Mouse (Mus musculus) heart, postnatal 4 days (tissue): ENCODE measurements around the gene Nif3l1. TPM values are rescaled to one million over a fixed set of nuclear protein-coding genes. Genes with fewer than 3 reads are reported as not detected.

Source experiments
- DNase-seq: peaks from one replicate; pipeline ENCODE4 v3.0.0; 2021
- total RNA-seq, 2 experiments: library from RNA; stranded (reverse); gene quantifications; 2 replicates each; pipeline ENCODE4 v1.2.3; 2021

Gene Nif3l1
- 10 to 100 TPM; 13.7 to 18.4 TPM for total RNA-seq

DNA sequence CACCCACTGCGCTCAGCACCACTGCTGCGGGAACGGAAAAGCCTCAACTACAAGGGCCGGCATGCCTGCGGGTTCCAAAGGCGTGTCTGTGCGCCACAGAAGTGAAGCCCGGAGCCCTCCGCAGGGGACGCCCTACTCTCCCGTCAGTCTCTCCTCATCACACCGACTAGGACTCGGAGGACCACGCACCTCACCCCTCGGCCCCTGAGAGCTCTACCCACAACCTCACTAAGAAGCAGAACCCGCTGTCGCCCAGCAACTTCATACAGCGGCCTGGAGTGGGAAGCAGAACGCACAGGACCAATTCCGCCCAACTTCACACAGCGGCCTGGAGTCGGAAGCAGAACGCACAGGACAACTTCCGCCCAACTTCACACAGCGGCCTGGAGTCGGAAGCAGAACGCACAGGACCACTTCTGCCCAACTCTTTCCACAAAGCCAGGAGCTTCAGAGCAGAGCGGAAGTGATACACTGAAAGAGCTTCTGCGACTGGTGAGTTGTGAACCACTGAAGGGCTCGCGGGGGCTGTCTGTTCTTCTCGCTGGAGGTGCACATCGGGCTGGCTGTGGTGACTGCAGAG, at the start of gene Nif3l1, which contains the start of gene Ppil3:
Gene Nif3l1, plus strand, starts transcription at position 9 of the 580 bp plus-strand sequence.
Gene Ppil3, minus strand, starts transcription at position 344 of the 580 bp plus-strand sequence.
- DNase-seq: peak; percentile 81

DNA sequence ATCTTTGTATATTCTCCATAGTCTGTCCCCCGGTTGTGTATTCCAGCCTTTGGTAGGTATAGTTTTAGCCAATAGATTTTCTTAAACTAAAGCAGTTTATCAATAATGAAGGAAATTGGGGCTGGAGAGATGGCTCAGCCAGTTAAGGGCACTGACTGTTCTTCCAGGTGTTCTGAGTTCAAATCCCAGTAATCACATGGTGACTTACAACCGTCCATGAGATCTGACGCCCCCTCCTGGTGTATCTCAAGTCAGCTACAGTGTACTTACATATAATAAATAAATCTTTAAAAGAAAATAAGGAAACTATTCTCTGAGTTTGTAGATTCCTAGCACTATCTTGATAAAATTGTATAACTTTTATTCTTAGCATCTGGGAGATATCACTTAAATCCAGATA, 49.6 kb upstream of the Nif3l1 start:
- DNase-seq: no peak

DNA sequence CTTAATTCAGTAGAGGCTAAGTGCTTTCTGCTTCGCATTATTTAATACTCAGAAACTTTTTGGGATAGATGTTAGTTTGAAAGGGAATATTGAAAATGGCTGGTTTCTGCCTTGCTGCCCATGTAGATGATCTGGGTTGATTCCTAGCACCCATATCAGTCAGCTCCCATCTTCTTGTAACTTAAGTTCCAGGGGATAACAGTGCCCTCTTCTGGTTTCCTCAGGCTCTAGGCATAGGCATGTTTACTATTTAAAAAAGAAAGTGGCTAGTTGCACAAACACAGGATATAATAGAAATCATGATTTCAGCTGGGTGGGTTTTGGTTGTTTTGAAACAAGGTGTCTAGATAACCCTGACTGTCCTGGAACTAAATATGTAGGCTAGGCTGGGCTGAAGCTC, 48.8 kb upstream of the Nif3l1 start:
- no peak for DNase-seq

DNA sequence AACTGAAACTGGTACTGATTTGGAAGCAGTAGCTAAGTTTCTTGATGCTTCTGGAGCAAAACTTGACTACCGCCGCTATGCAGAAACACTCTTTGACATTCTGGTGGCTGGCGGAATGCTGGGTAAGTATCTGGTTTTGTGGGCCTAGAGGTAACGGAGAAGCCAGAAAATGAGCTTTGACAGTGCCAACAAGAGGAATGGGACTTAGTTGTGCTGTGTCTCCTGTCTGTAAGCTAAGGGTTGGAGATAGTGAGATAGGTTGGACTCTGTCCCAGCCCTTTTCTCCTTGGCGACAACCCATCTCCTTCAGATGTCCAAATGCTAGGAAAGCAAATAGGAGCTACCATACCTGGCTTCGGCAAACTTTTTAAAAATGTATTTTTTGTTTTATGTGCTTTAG, 47.2 kb upstream of the Nif3l1 start:
- no peak for DNase-seq

DNA sequence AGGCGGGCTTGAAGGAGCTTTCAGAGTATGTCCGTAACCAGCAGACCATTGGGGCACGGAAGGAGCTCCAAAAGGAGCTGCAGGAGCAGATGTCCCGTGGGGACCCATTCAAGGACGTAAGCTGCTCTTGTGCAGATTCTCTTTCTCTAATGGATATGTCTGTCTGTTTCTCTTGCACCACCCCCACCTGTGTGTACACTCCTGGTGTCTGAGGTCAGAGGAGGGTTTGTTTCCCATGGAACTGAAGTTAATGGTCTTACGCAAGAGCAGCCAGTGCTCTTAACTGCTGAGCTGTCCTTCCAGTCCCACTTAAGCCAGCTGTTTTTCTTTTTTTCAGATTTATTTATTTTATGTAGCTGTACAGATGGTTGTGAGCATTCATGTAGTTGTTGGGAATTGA, 43.6 kb upstream of the Nif3l1 start:
- no peak for DNase-seq

DNA sequence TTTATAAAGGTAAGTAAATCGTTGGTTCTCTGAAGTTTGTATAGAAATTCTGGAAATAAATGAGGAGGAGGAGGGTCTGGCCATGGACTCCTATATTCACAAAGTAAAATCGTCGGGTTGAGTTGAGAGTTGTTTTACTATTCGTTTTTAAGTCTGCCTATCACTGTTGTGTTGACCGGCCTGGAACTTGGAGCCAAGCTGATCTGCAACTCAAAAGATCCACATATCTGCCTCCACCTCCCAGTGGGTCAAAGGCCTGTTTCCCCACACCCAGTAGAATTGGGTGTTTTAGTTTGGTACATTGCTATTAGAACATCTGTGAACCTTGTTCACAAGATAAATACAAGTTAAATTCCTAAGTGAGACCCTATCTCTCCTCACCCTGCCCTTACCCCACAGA, 41.2 kb upstream of the Nif3l1 start:
- DNase-seq: no peak

DNA sequence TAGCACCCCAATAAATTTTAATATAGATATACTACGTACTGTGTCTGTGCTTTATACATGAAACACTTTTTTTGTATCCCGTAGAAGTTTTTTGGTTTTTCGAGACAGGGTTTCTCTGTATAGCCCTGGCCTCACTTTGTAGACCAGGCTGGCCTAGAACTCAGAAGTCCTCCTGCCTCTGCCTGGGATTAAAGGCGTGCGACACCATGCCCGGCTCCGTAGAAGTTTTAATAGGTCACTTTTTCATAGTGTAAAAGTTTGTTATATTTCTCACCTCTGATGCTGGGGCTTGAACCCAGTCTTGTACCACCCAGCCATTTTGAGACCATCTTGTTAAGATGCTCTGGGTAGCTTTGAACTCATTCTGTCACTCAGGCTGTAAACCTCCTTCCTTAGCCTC, 37.6 kb upstream of the Nif3l1 start:
- no peak for DNase-seq

DNA sequence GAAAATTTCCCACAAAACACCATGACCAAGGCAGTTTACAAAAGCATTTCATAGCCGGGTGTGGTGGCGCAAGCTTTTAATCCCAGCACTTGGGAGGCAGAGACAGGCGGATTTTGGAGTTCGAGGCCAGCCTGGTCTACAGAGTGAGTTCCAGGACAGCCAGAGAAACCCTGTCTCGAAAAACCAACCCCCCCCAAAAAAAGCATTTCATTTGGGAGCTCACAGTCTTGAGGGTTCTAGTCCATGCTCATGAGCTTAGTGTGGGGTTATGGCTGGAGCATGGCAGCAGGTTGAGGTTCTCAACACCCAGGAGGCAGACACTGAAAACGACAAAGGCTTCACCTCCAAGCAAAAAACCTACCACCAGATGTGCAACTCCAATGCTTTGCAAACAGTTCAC, 36.8 kb upstream of the Nif3l1 start:
- DNase-seq: no peak

DNA sequence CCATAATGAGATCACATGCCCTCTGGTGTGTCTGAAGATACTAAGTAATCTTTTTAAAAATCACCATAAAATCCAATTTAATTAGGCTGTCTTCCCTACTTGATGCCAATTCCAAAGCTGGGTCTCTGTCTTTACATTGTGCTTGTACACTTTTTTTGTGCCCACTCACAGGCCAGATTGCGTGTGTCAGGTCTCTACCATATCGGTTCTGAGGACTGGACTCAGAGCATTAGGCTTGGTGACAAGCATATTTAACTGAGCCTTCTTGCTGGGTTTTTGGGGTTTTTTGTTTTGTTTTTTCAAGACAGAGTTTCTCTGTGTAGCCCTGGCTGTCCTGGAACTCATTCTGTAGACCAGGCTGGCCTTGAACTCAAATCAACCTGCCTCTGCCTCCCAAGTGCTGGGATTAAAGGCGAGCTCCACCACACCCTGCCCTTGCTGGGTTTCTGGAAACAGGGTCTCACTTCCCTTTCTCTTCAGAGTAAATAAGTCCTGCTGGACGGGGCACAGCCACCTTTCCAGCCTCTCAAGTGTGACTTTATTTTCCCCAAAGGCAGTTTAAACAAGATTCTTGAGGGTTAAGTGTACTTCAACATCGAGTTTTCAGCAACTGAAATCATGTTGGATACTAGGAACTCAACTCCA, 35.3 kb upstream of the Nif3l1 start:
- DNase-seq: no peak

DNA sequence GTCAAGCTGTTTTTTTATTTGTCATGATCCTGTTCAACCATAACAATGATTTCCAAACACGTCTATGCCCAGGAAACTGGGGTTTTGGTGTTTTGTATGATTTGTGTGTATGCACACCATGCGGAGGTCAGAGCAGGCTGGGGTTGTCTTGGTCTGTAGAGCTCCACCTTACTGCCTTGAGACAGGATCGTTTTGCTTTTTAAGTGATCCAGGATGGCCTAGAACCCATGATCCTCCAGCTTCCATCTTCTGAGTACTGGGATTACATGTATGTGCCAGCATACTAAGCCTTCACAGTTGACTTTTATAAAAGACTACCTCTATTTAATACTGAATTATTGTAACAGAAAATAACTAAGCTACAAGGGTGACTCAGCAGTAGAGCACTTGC, 34.8 kb upstream of the Nif3l1 start:
- DNase-seq: no peak

DNA sequence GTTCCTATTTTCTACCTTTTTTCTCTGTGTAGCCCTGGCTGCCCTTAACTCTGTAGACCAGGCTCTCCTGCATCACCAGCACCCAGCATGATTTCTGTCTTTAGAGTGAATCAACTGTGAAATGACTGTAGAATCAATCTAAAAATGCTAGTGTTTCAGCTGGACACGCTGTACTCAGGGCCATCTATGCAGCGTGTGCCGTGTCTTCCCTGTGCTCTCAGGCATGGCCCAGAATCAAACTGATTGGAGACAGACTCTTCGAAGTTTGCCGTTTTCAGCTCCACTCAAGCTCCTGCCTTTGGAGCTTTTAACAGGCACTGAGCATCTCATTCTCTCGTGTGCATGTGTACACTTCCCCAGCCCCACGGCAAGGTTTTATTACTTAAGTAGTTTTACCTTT, 34.2 kb upstream of the Nif3l1 start:
- no peak for DNase-seq

DNA sequence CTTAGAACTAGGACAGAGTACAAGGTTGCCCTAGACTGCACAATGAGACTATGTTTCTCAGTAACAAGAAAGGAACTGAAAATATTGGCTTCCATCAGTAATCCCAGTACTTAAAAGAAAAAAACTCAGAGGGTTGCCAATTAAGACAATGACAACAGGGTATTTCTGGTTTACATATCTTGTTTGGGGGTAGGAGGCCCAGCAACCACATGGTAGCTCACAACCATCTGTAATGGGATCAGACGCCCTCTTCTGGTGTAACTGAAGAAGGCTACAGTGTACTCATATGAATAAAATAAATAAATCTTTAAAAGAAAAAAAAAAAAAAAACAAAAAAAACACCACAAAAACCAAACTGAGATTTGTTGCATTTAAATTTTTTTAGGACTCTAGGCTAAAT, 29.5 kb upstream of the Nif3l1 start:
- no peak for DNase-seq

DNA sequence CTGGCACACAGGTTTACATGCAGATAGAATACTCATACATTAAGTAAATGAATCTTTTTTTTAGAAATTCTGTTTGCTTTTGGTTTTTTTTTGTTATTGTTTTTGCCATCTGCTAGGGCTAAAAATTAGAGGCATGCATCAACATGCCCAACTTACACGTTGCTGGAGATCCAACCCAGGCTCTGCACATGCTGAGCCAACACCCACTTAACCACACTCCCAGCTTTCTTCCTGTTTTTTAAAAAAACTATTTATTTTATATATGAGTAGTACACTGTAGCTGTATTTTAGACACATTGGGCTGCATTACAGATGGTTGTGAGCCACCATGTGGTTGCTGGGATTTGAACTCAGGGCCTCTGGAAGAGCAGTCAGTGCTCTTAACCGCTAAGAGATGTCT, 28.9 kb upstream of the Nif3l1 start:
- no peak for DNase-seq

DNA sequence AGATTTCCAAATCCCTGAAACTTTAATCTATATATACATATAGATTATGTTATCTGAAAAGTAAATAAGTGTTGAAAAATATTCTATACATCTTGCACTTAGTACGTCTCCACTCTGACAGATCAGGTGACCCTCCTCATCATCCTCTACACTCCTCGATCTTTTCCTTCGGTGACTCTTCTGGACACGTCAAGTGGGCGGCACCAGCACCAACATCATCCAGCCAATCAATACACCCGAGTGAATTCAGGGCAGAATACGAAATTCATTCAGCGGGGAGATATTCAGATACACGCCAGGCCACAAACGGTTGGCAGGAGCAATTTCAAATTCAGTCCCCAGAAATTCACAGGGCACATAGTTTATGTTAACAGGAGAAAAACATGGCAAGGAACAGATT, 24.9 kb upstream of the Nif3l1 start:
- no peak for DNase-seq

DNA sequence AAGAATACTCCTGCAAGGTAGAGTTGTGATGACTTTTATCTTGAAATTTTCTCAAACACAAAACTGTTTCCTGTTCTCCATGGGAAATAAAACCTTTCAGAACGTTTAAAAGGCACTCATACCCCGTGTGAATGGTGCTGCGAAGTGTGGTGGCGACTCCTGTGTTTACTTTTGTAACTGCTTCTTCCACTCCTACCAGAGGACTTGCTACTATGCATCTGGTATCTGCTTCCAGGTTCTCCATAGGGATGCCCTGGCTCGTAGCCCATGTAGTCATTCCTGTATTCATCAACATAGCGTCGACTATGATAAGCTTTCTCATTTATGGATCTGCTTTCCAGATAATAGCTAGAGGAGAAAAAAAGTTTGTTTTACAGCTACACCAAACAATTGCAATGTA, 24.0 kb upstream of the Nif3l1 start:
- DNase-seq: peak; percentile 18

DNA sequence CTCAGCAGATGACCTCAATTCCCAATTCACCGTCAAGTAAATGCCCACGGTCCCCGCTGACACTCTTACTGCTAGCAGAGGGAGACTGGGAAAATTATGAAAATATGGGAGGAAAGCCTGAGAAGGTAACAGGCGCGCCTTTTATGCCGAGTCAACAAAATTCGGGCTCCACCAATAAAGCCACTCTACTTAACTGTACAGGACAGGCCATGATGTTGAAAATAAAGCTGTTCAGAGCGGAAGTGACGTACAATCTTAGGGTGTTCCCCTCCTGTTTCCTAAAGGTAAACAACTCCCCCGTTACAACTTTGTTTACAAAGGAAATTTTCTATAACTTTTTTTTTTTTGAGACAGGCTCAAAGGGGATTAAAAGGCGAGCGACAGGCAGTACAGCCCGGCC, 22.1 kb upstream of the Nif3l1 start:
- DNase-seq: peak; percentile 27

DNA sequence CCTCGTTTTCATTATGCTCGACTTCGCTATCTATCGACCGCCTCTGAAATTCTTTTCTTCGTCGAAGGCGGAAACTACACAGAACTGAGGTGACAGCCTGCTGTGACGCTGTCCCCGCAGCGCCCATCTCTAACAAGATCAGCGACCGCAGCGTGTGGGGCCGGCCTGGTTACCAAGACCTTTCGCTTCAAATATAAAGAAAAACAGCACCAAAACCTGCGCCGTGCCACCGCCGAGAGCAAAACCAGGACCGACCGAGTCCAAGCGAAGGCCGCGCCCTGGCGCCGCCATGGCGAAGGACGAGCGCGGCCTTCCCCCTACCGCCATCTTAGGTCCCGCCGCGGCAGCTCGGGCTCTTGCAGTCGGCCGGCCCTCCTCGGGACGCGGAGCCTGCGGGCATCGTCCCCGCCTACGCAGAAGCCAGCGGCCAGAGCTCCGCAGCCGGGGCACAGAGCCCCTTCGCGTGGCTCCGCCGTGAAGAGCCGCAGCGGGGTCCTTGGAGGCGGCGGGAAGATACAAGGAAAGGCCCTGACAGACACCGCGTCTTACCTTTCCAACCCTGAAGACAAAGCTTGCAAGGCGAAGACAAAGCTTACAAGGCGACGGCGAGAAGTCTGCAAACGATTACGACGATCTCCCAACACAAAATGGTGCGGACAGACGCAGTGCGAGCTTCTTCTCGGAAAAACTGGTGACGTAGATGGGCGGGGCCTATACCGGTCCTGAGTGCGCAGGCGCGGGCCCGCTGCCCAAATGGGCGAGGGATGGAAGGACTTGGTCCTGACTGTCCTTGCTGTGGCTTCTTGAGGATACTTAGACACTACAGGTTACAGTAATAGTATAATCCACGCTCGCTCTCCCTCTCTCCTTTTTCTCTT, 21.3 kb upstream of the Nif3l1 start, which contains the start of gene Clk1:
Gene Clk1, minus strand, starts transcription at position 696 of the 878 bp plus-strand sequence.
- DNase-seq: peak; percentile 99

DNA sequence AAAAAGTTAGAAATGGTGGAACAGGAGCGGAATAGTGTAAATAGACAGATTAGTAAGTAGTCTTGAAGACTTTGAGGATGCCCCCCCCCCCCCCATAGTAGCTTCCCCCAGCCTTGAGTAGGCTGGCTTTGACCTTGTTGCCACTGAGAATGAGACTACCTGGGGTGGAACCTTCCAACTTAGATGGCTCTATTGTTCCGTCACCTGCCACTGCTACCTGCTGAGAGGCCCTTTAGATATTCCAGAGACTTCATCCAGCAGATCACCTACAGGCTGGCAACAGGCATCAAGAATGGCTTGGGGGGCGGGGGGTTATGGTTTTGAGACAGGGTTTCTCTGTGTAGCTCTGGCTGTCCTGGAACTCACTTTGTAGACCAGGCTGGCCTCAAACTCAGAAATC, 20.4 kb upstream of the Nif3l1 start:
- no peak for DNase-seq

DNA sequence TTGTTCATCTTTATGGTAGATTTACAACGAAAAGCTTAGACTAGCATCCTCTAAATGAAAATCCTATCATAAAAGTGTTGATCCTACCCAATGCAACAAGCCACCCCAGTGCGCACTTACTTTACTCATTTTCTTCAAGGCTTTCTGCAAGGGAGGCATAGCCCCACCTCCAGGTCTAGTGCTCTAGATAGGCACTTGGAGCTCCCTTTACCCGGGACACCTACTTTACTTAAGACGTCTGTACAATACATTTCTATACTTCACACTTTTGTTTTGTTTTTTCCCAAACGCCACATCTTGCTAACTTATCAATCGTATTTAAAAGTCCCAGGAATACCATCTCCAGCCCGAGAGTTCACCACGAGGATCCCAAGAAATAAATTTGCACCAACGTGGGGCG, 260 bp upstream of the Nif3l1 start:
- no peak for DNase-seq

DNA sequence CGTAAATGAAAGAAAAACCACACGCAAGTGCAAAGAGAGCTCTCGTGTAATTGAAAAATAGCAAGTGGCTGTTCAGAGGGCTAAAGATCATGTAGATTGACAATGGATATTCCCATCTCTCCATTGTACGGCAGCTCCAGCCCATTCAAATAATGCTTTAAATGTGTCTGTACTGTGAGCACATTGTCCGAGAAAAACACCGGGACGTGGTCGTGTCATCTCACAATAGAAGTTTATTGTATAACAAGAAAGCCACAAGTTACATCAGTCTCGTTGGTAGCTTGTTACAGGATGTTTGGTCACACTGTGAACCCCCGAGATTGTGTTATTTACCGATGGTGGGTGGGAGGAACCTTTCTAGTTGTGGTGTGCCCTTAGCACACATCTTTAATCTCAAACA, 910 bp downstream of the Nif3l1 start:
- no peak for DNase-seq

DNA sequence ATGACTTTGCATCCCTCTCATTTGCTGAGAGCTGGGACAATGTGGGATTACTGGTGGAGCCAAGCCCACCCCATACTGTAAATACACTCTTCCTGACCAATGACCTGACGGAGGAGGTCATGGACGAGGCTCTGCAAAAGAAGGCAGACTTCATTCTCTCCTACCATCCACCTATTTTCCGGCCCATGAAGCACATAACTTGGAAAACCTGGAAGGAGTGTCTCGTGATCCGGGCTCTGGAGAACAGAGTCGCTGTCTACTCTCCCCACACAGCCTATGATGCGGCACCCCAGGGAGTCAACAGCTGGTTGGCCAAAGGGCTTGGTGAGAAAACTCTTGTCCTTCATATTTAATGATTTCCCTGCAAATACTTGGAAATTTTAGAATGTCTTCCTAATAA, 2.8 kb downstream of the Nif3l1 start:
- DNase-seq: no peak

DNA sequence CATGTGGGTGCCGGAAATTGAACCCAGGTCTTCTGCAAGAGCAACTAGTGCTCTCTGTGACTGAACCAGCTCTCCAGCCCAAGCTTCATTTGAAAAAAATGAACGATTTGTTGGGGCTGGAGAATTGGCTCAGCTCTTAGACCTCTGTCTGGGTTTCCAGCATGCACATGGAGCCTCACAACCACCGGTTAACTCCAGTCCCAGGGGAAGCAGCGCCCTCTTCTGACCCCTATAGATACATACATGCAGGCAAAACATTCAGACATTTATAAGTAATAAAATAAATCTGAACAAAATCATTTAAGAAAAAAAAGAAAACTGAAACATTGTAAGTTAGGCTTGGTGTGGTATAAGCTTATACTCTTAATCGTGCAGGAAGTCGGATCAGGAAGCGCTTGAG, 3.4 kb downstream of the Nif3l1 start:
- DNase-seq: no peak

DNA sequence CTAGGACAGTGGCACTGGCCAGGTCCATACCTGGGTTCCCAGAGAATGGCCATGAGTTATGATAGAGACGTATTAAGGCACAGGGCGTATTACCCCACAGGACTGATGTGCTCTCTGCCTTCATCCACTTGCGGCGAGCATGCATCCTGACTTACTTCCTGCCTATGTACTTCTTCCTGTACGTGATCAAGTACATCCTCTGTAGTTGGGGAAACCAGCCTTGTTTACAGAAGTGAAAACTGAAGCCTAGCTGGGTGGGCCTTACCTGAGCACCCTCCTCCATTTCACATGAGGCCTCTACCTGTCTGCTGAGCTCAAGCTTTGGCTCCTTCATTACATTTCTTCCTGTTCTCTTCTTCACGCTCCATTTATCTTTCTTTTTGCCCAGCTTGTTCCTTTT, 9.4 kb downstream of the Nif3l1 start:
- no peak for DNase-seq

DNA sequence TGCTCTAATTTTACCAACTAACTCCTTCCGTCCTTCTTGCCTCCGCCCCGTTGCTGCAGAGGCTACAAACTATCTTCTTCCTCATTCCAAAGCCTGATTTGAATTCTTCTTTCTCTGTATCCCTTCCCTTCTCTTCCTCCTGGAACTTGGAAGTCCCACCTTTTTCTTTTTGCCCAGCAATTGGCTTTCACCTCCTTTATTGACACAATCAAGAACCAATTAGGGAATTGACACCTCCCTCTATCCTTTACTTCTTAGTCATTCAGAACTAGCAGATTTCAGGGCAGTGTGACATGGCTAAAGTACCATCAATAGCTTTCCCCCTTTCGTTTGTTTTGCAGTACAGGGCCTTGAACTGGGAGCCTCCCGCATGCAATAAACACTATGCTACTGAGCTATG, 13.2 kb downstream of the Nif3l1 start:
- DNase-seq: no peak
